Mouse (Mus musculus): ENCODE results near the gene Gpsm1.

GRCm38 (mm10) chr2:26327852-26328251 lies 12.5 kb downstream of the Gpsm1 start:
- TF ChIP-seq POLR2A (IDR thresholded peaks at IDR 0.05; ENCODE audit: borderline replicate concordance, extremely low read depth, insufficient read depth, insufficient read length, poor library complexity, severe bottlenecking) (no peak), CTCF (IDR thresholded peaks at IDR 0.05; ENCODE audit: borderline replicate concordance, extremely low read depth, insufficient read depth, insufficient read length) (no peak)
